Mouse (Mus musculus) bone marrow macrophage, adult 2 months (primary cell): ENCODE measurements at regions not wholly inside any gene's neighbourhood (a gene's known extent, or its start where the extent isn't known, plus 50 kb on each side); places are given as distances from the start of the nearest gene placed in this dataset.

Source experiments
- CTCF ChIP-seq: IDR thresholded peaks from 2 replicates; pipeline ENCODE4 v1.5.1; 2012; ENCODE audit warnings: low read depth, mild to moderate bottlenecking, low read length, moderate library complexity
- POLR2A ChIP-seq: IDR thresholded peaks from 2 replicates; pipeline ENCODE4 v1.6.1; 2012; ENCODE audit warnings: mild to moderate bottlenecking, low read depth, low read length, borderline replicate concordance

DNA sequence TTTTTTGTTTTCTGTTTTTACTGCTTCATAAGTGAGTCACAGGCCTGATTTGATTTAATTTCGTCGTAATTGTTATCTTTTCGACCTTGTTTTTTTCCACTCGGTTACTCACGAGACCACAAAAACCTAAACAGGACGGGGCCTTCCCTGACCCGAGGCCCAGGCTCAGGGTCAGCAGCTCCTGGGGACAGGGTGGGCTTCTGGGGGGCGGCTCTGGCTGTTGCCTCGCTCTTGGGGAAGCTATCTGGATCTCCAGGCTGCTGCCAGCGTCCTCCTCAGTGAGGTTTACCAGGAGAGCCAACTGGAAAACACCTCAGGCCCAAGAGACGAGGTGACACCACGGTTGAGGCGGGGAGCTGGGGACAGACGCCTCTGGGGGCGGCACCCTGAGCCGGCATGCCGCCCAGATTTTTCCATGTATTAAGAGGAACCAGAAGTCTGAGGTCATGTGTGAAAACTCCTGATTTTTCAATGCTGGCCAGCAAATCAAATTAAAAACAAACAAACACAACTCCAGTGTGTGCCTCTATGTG, 71.8 kb upstream of the Tmem189 start:
- no peak for TF ChIP-seq POLR2A
- no peak for TF ChIP-seq CTCF
